Mouse (Mus musculus) thymus, adult 2 months (tissue): ENCODE data around the gene Map3k4.

Experiments
- CTCF ChIP-seq: fragments of 200-500 bp; IDR thresholded peaks from 2 replicates; pipeline ENCODE4 v1.5.1; 2012; ENCODE audit warnings: mild to moderate bottlenecking, control low read depth, low read length, moderate library complexity, borderline replicate concordance; ENCODE audit not compliant: control insufficient read depth, poor library complexity, insufficient read depth; ENCODE audit errors: extremely low read depth
- POLR2A ChIP-seq: fragments of 200-500 bp; IDR thresholded peaks from 2 replicates; pipeline ENCODE4 v1.6.1; 2012; ENCODE audit warnings: mild to moderate bottlenecking, low read length, control low read depth, moderate library complexity; ENCODE audit not compliant: control insufficient read depth, poor library complexity, insufficient read depth; ENCODE audit errors: extremely low read depth

- TF ChIP-seq CTCF = no peak
- TF ChIP-seq POLR2A = no peak
Observed at GRCm38 (mm10) chr17:12262851-12263250, 55.7 kb downstream of the Map3k4 start.
